Mouse (Mus musculus): Measurements from ENCODE around the gene Sesn3. TPM values are rescaled to one million over a fixed set of nuclear protein-coding genes. Genes with fewer than 3 reads are reported as not detected.
A peak's percentile ranks its signal among the peaks of the same experiment; 100 is the strongest.

Sesn3 gene
- polyA plus RNA-seq, 1 experiment from 2014 or later, result 14.7 TPM

DNA sequence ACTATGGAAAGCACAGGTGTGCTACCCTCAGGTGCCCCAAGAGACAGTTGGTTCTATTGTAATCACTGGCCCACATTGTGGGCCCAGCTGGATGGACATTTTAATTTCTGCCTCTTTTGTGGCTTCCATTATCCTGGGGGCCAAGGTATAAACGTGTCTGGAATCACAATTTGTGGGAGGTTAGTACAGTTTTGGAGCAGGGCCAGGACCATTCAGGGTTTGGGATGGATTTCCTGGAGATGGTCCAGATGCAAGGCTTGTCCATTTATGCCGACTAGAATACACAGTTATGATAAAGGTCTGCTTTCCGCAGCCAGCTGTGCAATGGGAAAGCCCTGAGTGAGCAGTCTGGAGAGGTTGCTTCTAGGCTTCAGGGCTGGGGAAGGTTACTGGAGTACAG is 13.7 kb upstream of the Sesn3 start:
- no peaks in the 10 kb centered on the region for H3K27me3 ChIP-seq (replicated peaks)
- ATAC-seq (ENCODE audit: insufficient read depth, low FRiP score, low read depth), result peak; percentile 53; the same call in 1 of the 2 replicates
- H3K4me1 ChIP-seq, result no peaks in the 10 kb centered on the region; the same call in 1 of the 2 replicates
- no peak overlapping the region for H3K9ac ChIP-seq
- H3K36me3 ChIP-seq, result no peaks in the 10 kb centered on the region
- H3K9me3 ChIP-seq, result no peaks in the 10 kb centered on the region
- WGBS, result 36% methylated on average over 3 of the region's 3 CpGs
- H3K4me3 ChIP-seq (replicated peaks), result no peak overlapping the region
- H3K4me2 ChIP-seq, result no peak overlapping the region
- H3K27ac ChIP-seq, result no peak overlapping the region

DNA sequence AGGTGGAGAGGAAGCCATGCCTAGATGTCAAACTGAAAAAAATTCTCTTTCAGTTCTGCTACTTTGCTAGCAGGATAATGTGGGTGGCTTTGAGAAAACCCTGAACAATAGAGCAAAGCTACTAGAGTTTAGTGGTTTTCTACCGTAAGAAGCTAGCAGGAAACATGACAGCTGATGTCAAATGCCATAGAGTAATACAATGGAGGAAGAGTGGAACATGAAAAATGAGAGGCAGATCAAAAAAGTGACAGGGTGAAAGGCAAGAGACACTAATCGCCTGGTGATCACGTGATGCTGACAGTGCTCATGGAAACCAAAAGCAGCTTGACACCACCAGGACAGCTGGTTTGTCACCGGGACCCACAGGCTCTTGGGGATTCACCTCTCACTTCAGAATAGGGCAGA is 12.3 kb upstream of the Sesn3 start:
- Histone ChIP-seq H3K9ac (no peak overlapping the region), H3K4me1 (no peaks in the 10 kb centered on the region; the same call in 1 of the 2 replicates), H3K4me2 (no peak overlapping the region), H3K4me3 (replicated peaks) (no peak overlapping the region), H3K36me3 (no peaks in the 10 kb centered on the region), H3K9me3 (no peaks in the 10 kb centered on the region), H3K27ac (no peak overlapping the region), H3K27me3 (replicated peaks) (no peaks in the 10 kb centered on the region)
- no peak for ATAC-seq (ENCODE audit: insufficient read depth, low FRiP score, low read depth)
- WGBS, result 77% methylated on average over 4 of the region's 4 CpGs

DNA sequence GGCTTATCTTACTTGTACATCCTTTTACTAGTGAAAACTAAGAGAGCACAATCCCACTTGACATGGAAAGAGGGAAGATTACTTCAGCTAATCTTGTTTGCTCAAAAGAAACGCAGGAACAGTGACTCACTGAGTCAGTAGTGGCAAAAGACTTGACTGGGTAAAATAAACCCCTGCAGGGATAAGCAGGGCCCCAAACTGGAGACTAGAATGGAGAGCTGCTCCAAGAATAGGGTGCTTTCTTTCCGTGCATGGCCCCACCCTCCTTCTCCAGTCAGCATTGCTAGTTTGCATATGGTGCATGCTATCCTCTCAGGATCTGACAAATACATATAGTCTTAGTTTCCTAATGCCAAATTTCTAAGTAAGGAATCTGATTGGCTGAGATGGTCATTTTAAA is 8.4 kb upstream of the Sesn3 start:
- H3K4me1 ChIP-seq, result no peaks in the 10 kb centered on the region; the same call in 1 of the 2 replicates
- no peaks in the 10 kb centered on the region for H3K9me3 ChIP-seq
- ATAC-seq (ENCODE audit: insufficient read depth, low FRiP score, low read depth), result peak; percentile 58; the same call in 1 of the 2 replicates
- no peaks in the 10 kb centered on the region for H3K36me3 ChIP-seq
- no peaks in the 10 kb centered on the region for H3K27me3 ChIP-seq (replicated peaks)
- WGBS, result 34% methylated on average over 2 of the region's 2 CpGs
- H3K4me2 ChIP-seq, result no peak overlapping the region
- H3K27ac ChIP-seq, result no peak overlapping the region
- H3K4me3 ChIP-seq (replicated peaks), result no peak overlapping the region
- no peak overlapping the region for H3K9ac ChIP-seq

DNA sequence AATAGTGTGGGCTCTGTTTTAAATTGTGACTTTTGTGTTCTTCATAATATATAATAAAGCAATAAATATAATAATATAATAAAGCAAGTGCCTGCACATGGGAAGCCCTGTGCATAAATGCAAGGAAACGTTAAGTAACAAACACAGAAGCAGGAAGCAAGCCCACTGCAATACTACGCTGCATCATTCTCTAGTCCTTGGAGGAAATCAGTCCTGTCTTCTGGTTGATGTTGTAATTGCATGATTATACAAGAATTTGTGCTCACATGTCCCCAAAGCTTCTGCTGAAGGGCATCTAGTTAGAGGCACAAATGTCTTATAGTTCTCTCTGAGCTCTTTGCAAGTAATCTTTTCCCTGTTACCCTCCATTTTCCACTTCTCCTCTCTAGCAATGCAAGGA is 6.3 kb upstream of the Sesn3 start:
- no peak overlapping the region for H3K27ac ChIP-seq
- H3K36me3 ChIP-seq, result no peaks in the 10 kb centered on the region
- WGBS, result 71% methylated on average over 2 of the region's 2 CpGs
- H3K9ac ChIP-seq, result no peak overlapping the region
- no peaks in the 10 kb centered on the region for H3K9me3 ChIP-seq
- no peaks in the 10 kb centered on the region for H3K27me3 ChIP-seq (replicated peaks)
- ATAC-seq (ENCODE audit: insufficient read depth, low FRiP score, low read depth), result no peak
- H3K4me2 ChIP-seq, result no peak overlapping the region
- no peaks in the 10 kb centered on the region for H3K4me1 ChIP-seq
- H3K4me3 ChIP-seq (replicated peaks), result no peak overlapping the region

DNA sequence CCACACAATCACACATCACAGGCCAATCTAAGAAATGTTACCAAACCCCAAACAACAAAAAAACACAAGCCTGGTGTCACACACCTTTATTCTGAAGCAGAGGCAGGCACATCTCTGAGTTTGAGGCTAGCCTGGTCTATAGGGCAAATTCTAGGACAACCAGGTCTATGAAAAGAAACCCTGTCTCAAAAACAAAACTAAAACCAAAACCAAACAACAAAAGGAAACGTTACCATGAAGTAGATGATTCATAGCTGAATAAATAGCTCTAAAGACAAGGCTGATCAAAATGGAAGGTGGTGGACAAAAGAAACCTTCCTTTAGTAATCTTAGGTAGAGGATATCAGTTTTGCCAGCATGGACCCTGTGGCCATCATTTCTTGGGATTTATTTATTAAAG is 1.9 kb upstream of the Sesn3 start:
- no peak for ATAC-seq (ENCODE audit: insufficient read depth, low FRiP score, low read depth)
- Histone ChIP-seq H3K4me3 (replicated peaks) (no peak overlapping the region), H3K9ac (no peak overlapping the region), H3K4me2 (no peak overlapping the region), H3K27me3 (replicated peaks) (no peaks in the 10 kb centered on the region), H3K27ac (no peak overlapping the region), H3K4me1 (0 out of 2 replicates have a peak, but pooled peaks cover 7% of the 10 kb centered on the region), H3K9me3 (no peaks in the 10 kb centered on the region), H3K36me3 (no peaks in the 10 kb centered on the region)
- WGBS, result 72% methylated on average over 1 of the region's 1 CpGs

DNA sequence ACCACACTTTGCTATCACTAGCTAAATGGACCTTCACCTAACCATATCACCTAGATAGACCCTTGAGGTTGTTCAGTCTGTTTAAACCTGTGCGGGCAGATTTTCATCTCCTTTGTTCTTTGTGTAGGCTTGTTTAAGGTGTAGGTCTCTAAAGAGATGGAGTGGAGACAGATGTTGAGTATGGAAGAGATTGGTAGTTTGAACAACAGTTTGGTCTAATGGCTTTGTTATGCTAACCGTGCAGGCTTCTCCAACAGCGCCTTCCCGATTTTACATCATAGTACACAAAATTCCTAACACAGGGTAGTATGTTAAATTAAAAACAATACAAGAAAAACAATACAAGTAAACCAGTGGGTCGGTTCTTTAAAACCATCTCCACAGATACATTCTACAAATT is 281 bp upstream of the Sesn3 start:
- peak overlapping the region; percentile 64 for H3K4me2 ChIP-seq
- 0 out of 2 replicates have a peak, but pooled peaks cover 7% of the 10 kb centered on the region for H3K4me1 ChIP-seq
- no peak overlapping the region for H3K9ac ChIP-seq
- ATAC-seq (ENCODE audit: insufficient read depth, low FRiP score, low read depth), result no peak
- H3K27me3 ChIP-seq (replicated peaks), result no peaks in the 10 kb centered on the region
- peak overlapping the region; percentile 96; the same call in 1 of the 2 replicates for H3K4me3 ChIP-seq (replicated peaks)
- no peaks in the 10 kb centered on the region for H3K36me3 ChIP-seq
- no peaks in the 10 kb centered on the region for H3K9me3 ChIP-seq
- 39% methylated on average over 5 of the region's 5 CpGs for WGBS
- H3K27ac ChIP-seq, result peak overlapping the region; percentile 94

DNA sequence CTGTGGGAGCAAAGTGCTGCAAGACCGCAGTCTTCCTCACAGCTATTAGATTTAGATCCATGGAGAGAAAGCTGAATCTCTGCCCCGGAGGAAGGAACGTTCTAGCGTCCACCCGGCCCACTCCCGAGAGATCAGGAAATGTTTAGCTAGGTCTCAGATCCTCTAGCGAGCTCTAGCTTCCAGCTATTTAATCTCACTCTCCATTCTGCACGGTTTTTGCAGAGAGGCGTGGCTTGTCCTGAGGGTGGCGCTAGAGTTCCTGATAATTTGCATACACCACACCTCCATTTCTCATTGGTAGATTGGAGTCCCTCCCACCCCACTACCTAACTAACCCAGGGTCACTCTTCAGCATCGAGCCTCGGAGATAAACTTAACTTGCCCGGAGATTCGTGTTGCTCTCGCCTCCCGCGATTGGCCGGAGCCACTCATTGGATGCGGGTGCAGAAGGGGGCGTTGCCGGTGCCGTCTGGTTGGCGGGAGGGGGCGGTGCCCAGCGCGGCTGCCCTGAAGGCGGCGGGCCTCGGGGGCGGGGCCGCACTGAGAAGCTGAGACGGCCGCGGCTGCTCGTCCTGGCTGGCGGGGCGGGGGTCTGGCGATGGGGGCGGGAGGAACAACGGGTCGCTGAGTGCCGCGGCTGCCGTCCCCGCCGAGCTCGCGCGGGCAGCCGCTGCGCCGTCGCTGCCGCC is 1.1 kb downstream of the Sesn3 start:
- Histone ChIP-seq H3K9me3 (no peaks in the 10 kb centered on the region), H3K36me3 (no peaks in the 10 kb centered on the region), H3K4me1 (0 out of 2 replicates have a peak, but pooled peaks cover 7% of the 10 kb centered on the region), H3K27ac (peak overlapping the region; percentile 96), H3K9ac (peak overlapping the region; percentile 89), H3K4me2 (peak overlapping the region; percentile 64), H3K4me3 (replicated peaks) (peak overlapping the region; percentile 96), H3K27me3 (replicated peaks) (no peaks in the 10 kb centered on the region)
- under 1% methylated on average over 37 of the region's 54 CpGs for WGBS
- ATAC-seq (ENCODE audit: insufficient read depth, low FRiP score, low read depth), result peak; percentile 98

DNA sequence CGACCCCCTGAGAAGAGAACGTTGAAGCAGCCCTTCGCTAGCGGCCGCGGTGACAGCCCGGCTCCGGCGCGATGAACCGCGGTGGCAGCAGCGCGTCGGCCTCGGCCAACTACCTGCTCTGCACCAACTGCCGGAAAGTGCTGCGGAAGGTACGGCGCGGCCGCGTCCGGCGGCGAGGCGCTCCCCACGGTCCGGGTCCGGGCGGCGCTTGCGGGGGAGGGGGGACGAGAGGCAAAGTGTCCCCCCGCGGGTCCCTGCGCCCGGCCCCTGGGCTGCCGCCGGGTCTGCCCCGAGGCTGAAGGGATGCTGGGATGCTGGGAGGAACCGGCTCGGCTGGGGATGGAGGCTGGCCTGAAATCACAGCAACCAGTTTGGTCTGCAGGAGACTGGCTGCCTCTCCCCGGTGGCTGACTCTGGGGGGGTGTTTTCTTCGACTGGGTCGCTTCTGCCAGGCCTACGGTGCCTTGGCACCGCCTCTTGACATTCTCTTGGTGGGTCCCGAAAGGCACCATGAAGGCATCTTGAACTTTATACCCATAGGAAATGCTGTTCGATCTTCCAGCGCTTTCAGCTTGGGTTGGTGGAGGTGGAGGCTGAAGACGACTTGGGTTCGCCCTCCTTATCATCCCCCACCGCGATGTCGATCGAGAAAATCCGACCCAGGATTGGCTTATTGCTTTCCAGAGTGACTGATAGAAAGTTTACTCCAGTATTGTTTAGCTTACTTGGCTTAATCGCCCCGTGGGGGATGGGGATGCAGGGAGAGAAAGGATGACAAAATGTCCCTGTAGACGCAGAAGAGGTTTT is 1.8 kb downstream of the Sesn3 start:
- Histone ChIP-seq H3K4me2 (peak overlapping the region; percentile 64), H3K9me3 (no peaks in the 10 kb centered on the region), H3K27me3 (replicated peaks) (no peaks in the 10 kb centered on the region), H3K4me3 (replicated peaks) (peak overlapping the region; percentile 96), H3K9ac (peak overlapping the region; percentile 89), H3K4me1 (0 out of 2 replicates have a peak, but pooled peaks cover 7% of the 10 kb centered on the region), H3K36me3 (no peaks in the 10 kb centered on the region), H3K27ac (peak overlapping the region; percentile 96)
- WGBS, result under 1% methylated on average over 59 of the region's 61 CpGs
- ATAC-seq (ENCODE audit: insufficient read depth, low FRiP score, low read depth), result peak; percentile 21

DNA sequence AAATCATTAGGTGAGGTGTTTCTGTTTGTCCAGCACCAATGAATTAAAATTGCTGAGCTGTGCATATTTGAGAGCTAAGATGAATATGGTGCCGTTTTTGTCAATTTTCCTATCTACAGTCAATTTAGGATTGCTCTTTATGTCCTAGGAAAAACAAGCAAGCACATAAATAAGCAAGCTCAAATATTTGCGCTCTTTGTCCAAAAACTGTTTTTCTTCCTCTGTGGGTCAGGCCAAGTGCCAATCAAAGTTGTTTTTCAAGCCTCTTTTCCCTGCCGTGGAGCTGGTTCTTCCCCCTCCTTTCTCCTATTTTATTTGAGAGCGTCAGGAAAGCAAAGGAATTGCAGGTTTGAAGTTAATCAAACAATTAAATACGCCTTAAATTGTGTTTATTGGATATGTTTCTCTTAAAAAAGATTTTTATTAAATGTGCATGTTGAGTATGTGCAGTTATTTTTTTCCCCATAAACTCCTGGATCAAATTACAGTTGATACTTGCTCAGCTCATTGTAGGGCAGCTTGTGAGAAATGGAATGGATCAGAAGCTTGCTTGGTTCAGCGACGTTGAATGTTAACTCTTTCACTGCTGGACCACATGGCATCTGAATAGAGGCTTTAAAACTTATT is 2.6 kb downstream of the Sesn3 start:
- Histone ChIP-seq H3K4me3 (replicated peaks) (peak overlapping the region; percentile 96), H3K27ac (peak overlapping the region; percentile 96; the same call in 1 of the 2 replicates), H3K4me2 (peak overlapping the region; percentile 64), H3K9ac (peak overlapping the region; percentile 89; the same call in 1 of the 2 replicates), H3K9me3 (no peaks in the 10 kb centered on the region), H3K27me3 (replicated peaks) (no peaks in the 10 kb centered on the region), H3K36me3 (no peaks in the 10 kb centered on the region), H3K4me1 (0 out of 2 replicates have a peak, but pooled peaks cover 7% of the 10 kb centered on the region)
- no peak for ATAC-seq (ENCODE audit: insufficient read depth, low FRiP score, low read depth)
- WGBS, result 3% methylated on average over 7 of the region's 7 CpGs

DNA sequence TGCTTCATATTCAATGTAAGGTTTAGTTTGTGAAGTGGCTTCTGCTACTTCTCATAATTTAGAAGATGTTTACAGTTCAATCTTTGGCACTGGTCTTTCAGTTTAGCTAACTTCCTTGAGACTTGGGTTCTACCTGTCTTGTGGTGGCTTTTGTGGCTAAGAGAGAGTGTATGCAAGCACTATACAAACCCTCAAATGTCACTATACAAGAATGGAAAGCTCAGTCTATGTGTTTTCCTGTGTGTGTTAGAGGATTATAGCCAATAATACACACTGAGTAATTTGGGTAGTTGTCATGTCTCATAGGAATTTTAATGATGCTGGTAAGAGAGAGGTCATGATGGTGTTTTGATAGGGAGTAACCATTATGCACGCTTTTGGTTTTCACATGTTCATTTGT is 5.8 kb downstream of the Sesn3 start:
- Histone ChIP-seq H3K4me1 (peaks cover 4% of the 10 kb centered on the region), H3K4me3 (replicated peaks) (no peak overlapping the region), H3K36me3 (no peaks in the 10 kb centered on the region), H3K9ac (no peak overlapping the region), H3K27ac (no peak overlapping the region), H3K9me3 (no peaks in the 10 kb centered on the region), H3K4me2 (no peak overlapping the region), H3K27me3 (replicated peaks) (no peaks in the 10 kb centered on the region)
- 62% methylated on average over 1 of the region's 1 CpGs for WGBS
- ATAC-seq (ENCODE audit: insufficient read depth, low FRiP score, low read depth), result no peak

DNA sequence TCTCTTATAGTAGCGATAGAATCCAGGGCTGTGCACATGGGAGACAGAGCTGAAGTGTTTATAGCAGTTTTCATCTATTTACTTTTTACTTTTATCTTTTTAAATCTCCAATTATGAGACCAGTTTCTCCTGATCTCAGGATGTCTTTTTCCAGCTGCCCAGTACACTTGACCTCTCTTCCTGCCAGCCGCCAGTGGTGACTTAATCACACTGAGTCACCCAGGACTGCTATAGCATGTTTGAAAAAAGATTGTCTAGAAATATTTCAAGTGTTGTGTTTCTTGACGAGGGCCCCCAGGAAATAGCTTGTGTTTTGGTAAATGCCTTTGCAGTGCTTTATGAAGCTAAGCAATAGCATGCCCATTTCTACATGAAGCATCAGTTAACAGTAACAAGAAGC is 10.2 kb downstream of the Sesn3 start:
- peaks cover 6% of the 10 kb centered on the region for H3K4me1 ChIP-seq
- no peak for ATAC-seq (ENCODE audit: insufficient read depth, low FRiP score, low read depth)

DNA sequence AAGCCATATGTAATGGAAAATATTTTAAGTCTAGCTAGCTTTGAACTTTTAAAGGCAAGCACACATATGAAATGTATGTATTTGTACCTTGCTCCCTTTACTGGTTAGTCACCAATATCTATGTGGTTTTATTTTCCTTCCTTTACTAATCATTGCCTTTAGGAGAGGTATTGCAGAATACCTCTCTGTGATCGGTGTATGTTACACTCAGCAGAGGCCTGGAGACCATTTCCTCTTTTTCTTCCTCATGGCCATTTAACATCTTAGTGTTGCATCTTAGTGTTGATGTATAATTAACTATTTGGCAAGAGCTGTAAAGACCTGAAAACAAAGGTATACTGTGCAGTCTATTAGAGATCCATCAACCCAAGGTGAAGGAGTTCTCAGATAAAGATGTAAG is 12.4 kb downstream of the Sesn3 start:
- H3K4me1 ChIP-seq, result peaks cover 6% of the 10 kb centered on the region
- no peaks in the 10 kb centered on the region for H3K36me3 ChIP-seq
- no peak overlapping the region for H3K9ac ChIP-seq
- H3K4me3 ChIP-seq (replicated peaks), result no peak overlapping the region
- H3K27me3 ChIP-seq (replicated peaks), result no peaks in the 10 kb centered on the region
- no peak for ATAC-seq (ENCODE audit: insufficient read depth, low FRiP score, low read depth)
- H3K4me2 ChIP-seq, result no peak overlapping the region
- 73% methylated on average over 1 of the region's 1 CpGs for WGBS
- H3K27ac ChIP-seq, result no peak overlapping the region
- H3K9me3 ChIP-seq, result no peaks in the 10 kb centered on the region

More for the DNA sequence above, 10.2 kb downstream of the Sesn3 start:
- Histone ChIP-seq H3K9me3 (no peaks in the 10 kb centered on the region), H3K27me3 (replicated peaks) (no peaks in the 10 kb centered on the region), H3K4me2 (no peak overlapping the region), H3K27ac (no peak overlapping the region), H3K36me3 (no peaks in the 10 kb centered on the region), H3K4me3 (replicated peaks) (no peak overlapping the region), H3K9ac (no peak overlapping the region)
- WGBS, result 34% methylated on average over 3 of the region's 3 CpGs

Data from stomach, embryonic 15.5 days (tissue).